Mouse (Mus musculus) heart, adult 2 months (tissue): ENCODE measurements around the gene Ppp1r3d.

Source experiments
- CTCF ChIP-seq: fragments of 200-600 bp; IDR thresholded peaks from 2 replicates; pipeline ENCODE4 v1.8.1; 2022; ENCODE audit warnings: antibody characterized with exemption, mild to moderate bottlenecking, moderate library complexity
- EP300 ChIP-seq: fragments of 200-500 bp; IDR thresholded peaks from 2 replicates; pipeline ENCODE4 v1.6.1; 2011; ENCODE audit warnings: low read depth, low read length, control low read depth; ENCODE audit not compliant: insufficient read depth
- POLR2A ChIP-seq: fragments of 200-500 bp; IDR thresholded peaks from 2 replicates; pipeline ENCODE4 v1.6.1; 2011; ENCODE audit warnings: mild to moderate bottlenecking, low read depth, low read length, control low read depth; ENCODE audit not compliant: insufficient read depth

DNA sequence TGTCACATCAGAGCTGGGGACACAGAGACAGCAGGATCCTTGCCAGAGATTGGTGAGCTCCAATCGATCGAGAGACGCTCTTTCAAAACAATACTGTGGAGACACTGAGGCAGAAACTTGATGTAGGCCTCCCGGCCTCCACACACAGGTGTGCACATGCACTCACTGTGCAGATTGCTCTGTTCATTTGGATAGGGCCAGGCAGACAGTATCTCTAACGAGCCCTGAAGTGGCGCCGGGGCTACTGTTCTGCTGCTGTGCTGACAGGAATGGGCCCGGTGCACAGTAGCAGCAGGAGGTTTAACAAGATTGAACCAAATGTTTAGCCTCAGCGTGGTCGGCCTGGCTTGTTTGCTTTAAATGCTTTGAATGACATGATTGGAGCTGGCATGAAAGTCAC, 36.7 kb upstream of the Ppp1r3d start:
- no peak for TF ChIP-seq CTCF
- TF ChIP-seq POLR2A, result no peak
- TF ChIP-seq EP300, result no peak
